13 mouse cellular contexts compared by ENCODE assay signal in the genomic region with DNA sequence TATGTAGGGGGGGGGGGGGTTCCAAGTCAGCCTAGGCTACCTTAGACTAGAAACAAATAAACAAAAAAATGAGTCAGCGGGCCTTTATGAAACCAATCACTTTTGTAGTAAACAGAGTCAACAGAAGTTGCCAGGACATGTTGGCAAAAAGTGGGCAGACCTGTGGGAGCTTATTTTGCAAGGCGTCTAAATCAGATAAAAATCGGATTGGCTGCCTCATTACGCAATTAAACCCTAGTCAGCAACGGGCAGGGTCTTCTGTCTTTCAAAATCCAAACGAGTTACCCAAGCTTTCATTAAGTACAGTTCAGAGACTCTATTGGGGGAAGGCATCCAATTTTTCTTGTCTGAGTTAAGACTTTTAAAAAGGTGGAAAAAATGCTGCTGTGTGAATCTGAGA.
A peak's percentile ranks its signal among the peaks of the same experiment; 100 is the strongest.
DNase-seq lines count a peak whose midpoint lies in the region; ATAC-seq lines count a peak whose summit lies in the region.
"Had no signal": no experiment of that assay in that cellular context is flagged by ENCODE, and none has a peak within 500 bp of the region (broad histone marks: within the 10 kb centered on the region; RNA-seq: fewer than 3 reads in every experiment).

No protein-coding gene starts in this region.

- peak overlapping the region; percentile 69; the same call in 1 of the 2 replicates for H3K27ac ChIP-seq in limb, embryonic 15.5 days
- H3K27ac ChIP-seq in limb, embryonic 10.5 days = no peak overlapping the region
- peak overlapping the region; percentile 71 for H3K27ac ChIP-seq in forebrain, embryonic 13.5 days
- H3K27ac ChIP-seq: left cerebral cortex, adult 2 months; neural tube, embryonic 15.5 days had no signal

- H3K36me3 ChIP-seq in limb, embryonic 15.5 days = no peaks in the 10 kb centered on the region
- no peaks in the 10 kb centered on the region for H3K36me3 ChIP-seq in limb, embryonic 10.5 days
- no peaks in the 10 kb centered on the region for H3K36me3 ChIP-seq in forebrain, embryonic 13.5 days (ENCODE audit: poor library complexity, severe bottlenecking)
- H3K36me3 ChIP-seq: hindbrain, embryonic 13.5 days; neural tube, embryonic 15.5 days had no signal

- ATAC-seq in limb, embryonic 15.5 days (ENCODE audit: insufficient number of reproducible peaks, low FRiP score, low TSS enrichment, low read depth) = no peak
- no peak for ATAC-seq in forebrain, embryonic 13.5 days

- 55% methylated on average over 6 of the region's 6 CpGs for WGBS in limb, embryonic 15.5 days
- 84% methylated on average over 6 of the region's 6 CpGs for WGBS in limb, embryonic 10.5 days
- 28% methylated on average over 6 of the region's 6 CpGs for WGBS in forebrain, embryonic 13.5 days

- H3K4me2 ChIP-seq in limb, embryonic 15.5 days = no peak overlapping the region
- H3K4me2 ChIP-seq in forebrain, embryonic 13.5 days = no peak overlapping the region
- H3K4me2 ChIP-seq: hindbrain, embryonic 13.5 days; neural tube, embryonic 15.5 days had no signal

- H3K9me3 ChIP-seq in limb, embryonic 15.5 days = no peaks in the 10 kb centered on the region
- no peaks in the 10 kb centered on the region for H3K9me3 ChIP-seq in limb, embryonic 10.5 days (replicated peaks)
- no peaks in the 10 kb centered on the region for H3K9me3 ChIP-seq in forebrain, embryonic 13.5 days (replicated peaks)
- H3K9me3 ChIP-seq: hindbrain, embryonic 13.5 days; neural tube, embryonic 15.5 days had no signal

- no peak overlapping the region for H3K9ac ChIP-seq in limb, embryonic 15.5 days
- no peak overlapping the region for H3K9ac ChIP-seq in forebrain, embryonic 13.5 days
- H3K9ac ChIP-seq: hindbrain, embryonic 13.5 days; neural tube, embryonic 15.5 days had no signal

- peaks cover 50% of the 10 kb centered on the region for H3K4me1 ChIP-seq in limb, embryonic 15.5 days
- H3K4me1 ChIP-seq in limb, embryonic 10.5 days = peaks cover 24% of the 10 kb centered on the region
- H3K4me1 ChIP-seq in forebrain, embryonic 13.5 days = peaks cover 97% of the 10 kb centered on the region

- no peaks in the 10 kb centered on the region for H3K27me3 ChIP-seq in limb, embryonic 15.5 days
- no peaks in the 10 kb centered on the region for H3K27me3 ChIP-seq in limb, embryonic 10.5 days (ENCODE audit: low read depth, poor library complexity, severe bottlenecking)
- H3K27me3 ChIP-seq in forebrain, embryonic 13.5 days = no peaks in the 10 kb centered on the region
- H3K27me3 ChIP-seq: hindbrain, embryonic 13.5 days; neural tube, embryonic 15.5 days had no signal

- H3K4me3 ChIP-seq in limb, embryonic 15.5 days = no peak overlapping the region
- no peak overlapping the region for H3K4me3 ChIP-seq in limb, embryonic 10.5 days
- no peak overlapping the region for H3K4me3 ChIP-seq in forebrain, embryonic 13.5 days
- H3K4me3 ChIP-seq: hindbrain, embryonic 13.5 days; left cerebral cortex, adult 2 months; neural tube, embryonic 15.5 days had no signal

- DNase-seq in adrenal gland, postnatal 10 days = peak; percentile 46
- DNase-seq in adrenal gland, adult 18-20 months (ENCODE audit: low spot score in 2 of 2) = no peak
- DNase-seq in limb, embryonic 10.5 days (ENCODE audit: low spot score) = no peak
- peak; percentile 22 for DNase-seq in NIH3T3 (ENCODE audit: low read depth)
- no peak for DNase-seq in cerebellum, postnatal 4 days (ENCODE audit: low spot score in 2 of 2)
- DNase-seq in frontal cortex, postnatal 25 days (ENCODE audit: low spot score in 2 of 2) = no peak
- DNase-seq: cerebellum, adult 9-10 months; kidney, adult 18-20 months had no signal

Comparison
In these comparisons a context has a peak if more than half of its experiments do, and no peak if none do; other contexts are left out.
1. DNase-seq: peak in adrenal gland, postnatal 10 days (single experiment) and NIH3T3 (single experiment); none in adrenal gland, adult 18-20 months (0 of 2), limb, embryonic 10.5 days (single experiment), cerebellum, postnatal 4 days (0 of 2) and frontal cortex, postnatal 25 days (0 of 2).